Mouse (Mus musculus) left cerebral cortex, postnatal 4 days (tissue): Measurements from ENCODE around the gene Oaz2. TPM values are rescaled to one million over a fixed set of nuclear protein-coding genes. Genes with fewer than 3 reads are reported as not detected.
A peak's percentile ranks its signal among the peaks of the same experiment; 100 is the strongest.
"Not testable (repeated sequence)": the region's sequence is repeated elsewhere in the genome, so short reads cannot be mapped to it uniquely, and the experiment has no call there.

ENCODE experiments used
- DNase-seq: peaks from one replicate; pipeline ENCODE4 v3.0.0-alpha.2; 2022
- intact Hi-C: fragments of 180-260 bp; cut with DNase I; formaldehyde crosslinking; loops from one replicate; pipeline ENCODE4 v1.15.1; 2025
- total RNA-seq, 2 experiments: library from RNA; stranded (reverse); gene quantifications; 2 replicates each; pipeline ENCODE4 v1.2.3; 2021

The Oaz2 gene
- total RNA-seq, 2 experiments from 2014 or later, result 202 to 211 TPM

- intact Hi-C loops, DNase-seq: not testable (repeated sequence)
Observed at GRCm38 (mm10) chr9:65689869-65690268, 22.1 kb downstream of the Oaz2 start.

DNA sequence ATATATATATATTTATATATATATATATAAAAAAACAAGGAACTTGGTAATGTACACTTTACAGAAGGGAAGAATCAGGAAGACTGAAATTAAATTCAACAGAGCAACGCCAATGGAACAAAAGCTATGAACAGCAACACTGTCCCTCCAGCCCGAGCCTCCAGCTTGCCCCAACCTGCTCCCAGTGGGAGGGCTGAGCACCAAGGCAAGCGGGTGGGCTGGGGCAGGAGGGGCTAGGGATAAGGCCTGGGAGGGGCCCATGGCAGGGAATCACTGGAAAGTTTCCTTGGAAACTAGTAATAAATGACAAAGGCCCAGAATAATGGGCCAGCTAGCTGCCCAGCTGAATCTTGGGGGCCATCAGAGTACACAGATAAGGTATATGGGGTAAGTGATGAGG lies 24.7 kb downstream of the Oaz2 start:
- no peak for DNase-seq
- intact Hi-C loops, result no loop called here

DNA sequence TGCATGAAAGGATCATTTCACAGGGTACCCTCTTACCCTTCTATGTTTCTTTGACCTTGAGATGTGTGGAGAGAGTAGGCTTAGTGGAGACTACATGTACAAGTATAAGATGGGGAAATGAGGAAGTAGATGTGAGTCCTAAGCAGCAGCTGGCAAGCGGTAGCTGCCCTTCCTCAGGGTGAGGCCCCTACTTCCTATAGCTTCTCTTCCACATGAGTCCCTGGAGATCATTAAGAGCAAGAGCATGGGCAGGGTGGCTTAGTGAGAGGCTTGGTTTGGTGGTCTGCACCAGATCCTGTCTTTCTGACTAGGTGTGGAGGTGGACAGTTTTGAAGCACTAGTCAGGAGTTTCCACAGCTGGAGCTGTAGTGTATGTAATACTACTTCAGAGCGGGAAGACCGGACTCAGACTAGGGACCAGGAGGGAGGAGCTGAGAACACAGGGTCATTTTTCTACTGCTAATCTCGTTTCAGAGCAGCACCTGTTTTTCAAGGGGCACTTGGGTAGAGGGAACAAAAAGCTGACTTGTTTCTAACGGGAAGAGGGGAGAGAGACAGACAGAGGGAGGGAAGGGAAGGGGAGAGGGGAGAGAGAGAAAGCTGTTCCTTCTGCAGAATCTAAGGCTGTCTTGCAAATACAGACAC lies 25.3 kb downstream of the Oaz2 start:
- intact Hi-C loops, result no loop called here
- DNase-seq, result no peak

DNA sequence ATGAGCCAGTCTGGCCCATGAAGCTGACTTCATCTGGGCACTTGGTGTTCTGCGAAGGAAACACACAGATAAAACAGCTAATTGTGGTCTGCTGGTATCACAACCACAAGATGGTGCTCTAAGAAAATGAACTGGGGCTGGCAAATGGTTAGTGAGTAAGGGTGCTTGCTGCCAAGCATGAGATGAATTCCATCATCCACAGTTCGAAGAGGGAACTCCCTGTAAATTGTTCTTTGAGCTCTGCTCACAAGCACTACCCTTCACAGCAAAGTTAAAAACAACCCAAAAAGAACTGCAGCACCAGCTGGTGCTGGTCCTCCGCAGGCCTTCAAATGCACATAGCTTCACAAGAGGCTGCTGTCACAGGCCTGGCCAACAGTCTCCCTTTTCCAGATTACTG lies 27.8 kb downstream of the Oaz2 start:
- peak; percentile 24 for DNase-seq
- intact Hi-C loops, result loop anchor here (2.0 to 5.0 kb wide), 2 partner anchors 132 to 155 kb away; partner anchors contain the start of gene Zfp609

GRCm38 (mm10) chr9:65696337-65696736 lies 28.5 kb downstream of the Oaz2 start:
- DNase-seq, result no peak
- intact Hi-C loops, result loop anchor here (5.0 kb wide), 1 partner anchor 131 kb away; the partner anchor contains the start of gene Zfp609

DNA sequence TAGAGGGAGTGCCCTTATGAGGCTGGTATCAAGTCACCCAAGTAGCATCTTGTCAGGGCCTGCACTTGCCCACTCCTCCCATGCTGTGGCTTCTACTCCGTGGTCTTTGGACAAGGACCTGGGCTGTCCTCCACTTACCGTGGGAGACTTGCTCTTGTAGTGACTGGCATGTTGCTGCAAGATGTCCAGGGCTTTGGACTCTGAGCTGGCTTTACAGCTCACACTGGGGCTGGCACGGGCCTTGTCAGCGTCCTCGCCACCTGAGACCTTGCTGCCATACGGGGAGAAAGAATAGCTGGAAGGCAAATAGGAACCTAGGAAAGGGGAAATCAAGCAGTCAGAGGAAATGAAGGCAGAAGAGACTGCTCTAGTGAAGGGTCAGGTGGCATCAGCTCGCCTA lies 29.6 kb downstream of the Oaz2 start:
- DNase-seq, result no peak
- intact Hi-C loops, result loop anchor here (5.0 kb wide), 1 partner anchor 130 kb away; the partner anchor contains the start of gene Zfp609

DNA sequence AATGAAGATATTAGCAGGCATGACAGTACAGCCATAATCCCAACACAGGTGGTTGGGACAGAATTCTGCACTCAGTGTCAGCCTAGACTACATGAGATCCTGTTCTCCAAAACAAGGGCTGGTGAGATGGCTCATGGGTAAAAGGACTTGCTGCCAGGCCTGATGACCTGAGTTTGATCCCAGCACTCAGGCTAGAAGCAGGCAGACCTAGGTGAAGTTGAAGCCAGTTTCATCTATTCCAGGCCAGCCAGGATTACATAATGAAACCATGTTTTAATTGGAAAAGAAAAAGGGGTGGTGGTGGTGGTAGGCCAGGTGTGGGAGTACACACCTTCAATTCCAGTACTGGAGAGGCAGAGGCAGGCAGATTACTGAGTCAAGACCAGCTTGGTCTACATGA lies 30.2 kb downstream of the Oaz2 start:
- no peak for DNase-seq
- intact Hi-C loops, result loop anchor here (5.0 kb wide), 1 partner anchor 129 kb away; the partner anchor contains the start of gene Zfp609

DNA sequence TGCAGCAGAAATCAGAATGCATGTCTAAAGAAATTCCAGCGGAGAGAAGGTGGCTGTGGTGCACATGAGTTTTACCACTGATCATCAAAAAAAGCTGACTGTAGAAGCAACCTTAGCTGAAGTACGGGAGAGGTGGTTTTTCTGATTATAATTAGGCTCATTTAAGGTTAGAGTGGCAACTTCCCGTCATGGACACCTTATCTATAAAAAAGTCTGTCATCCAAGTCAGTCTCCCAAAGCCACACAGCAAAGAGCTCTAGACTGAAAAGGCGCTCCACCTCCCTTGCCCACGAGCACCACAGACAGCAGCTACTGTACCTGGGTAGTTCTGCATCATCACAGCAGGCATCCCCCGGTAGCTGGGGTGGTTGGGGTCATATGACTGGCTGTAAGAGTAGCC lies 32.7 kb downstream of the Oaz2 start:
- intact Hi-C loops, result no loop called here
- no peak for DNase-seq

- no peak for DNase-seq
- intact Hi-C loops, result no loop called here
Observed at GRCm38 (mm10) chr9:65702286-65702685, 34.5 kb downstream of the Oaz2 start.

GRCm38 (mm10) chr9:65703241-65703640 lies 35.4 kb downstream of the Oaz2 start:
- intact Hi-C loops, result no loop called here
- no peak for DNase-seq

- intact Hi-C loops, result no loop called here
- DNase-seq, result no peak
Observed at GRCm38 (mm10) chr9:65703926-65704595, 36.3 kb downstream of the Oaz2 start.

DNA sequence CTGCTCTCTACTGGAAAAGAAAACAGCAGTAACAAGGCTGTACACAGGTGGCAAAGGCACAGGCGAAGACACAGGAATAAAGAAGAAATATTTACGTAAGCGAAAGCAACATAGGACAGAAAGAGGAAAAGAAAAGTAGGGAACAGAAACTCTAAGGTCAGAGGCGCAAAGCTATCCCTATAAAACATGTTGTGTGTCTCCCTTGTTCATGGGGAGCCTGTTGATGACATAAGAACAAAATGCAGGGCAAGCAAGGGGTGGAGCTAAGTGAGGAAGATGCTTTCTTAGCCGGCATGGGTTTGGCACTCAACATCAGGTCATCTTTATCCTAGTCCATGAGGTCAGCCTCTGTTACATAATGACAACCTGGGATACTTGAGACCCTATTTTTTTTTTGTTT lies 50.4 kb downstream of the Oaz2 start:
- intact Hi-C loops, result no loop called here
- no peak for DNase-seq

DNA sequence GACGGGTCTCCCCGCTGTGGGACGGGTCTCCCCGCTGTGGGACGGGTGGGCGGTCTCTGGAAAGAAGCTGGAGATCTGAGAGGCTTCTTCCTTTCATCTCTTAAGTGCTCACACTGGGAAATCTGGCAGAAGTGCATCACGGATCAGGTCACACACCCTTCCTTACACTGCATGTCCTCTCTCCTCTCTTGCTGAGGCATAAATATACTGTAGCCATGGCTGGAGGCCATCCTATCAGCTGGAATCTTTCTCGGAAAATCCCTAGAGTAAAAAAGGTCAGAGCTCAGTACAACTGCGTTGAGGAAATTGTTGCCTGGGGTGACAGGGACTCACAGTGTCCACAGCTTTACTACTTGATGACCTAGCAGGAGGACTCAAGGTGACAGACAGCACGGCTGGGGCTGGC lies 53.4 kb downstream of the Oaz2 start:
- intact Hi-C loops, result no loop called here
- DNase-seq, result no peak

DNA sequence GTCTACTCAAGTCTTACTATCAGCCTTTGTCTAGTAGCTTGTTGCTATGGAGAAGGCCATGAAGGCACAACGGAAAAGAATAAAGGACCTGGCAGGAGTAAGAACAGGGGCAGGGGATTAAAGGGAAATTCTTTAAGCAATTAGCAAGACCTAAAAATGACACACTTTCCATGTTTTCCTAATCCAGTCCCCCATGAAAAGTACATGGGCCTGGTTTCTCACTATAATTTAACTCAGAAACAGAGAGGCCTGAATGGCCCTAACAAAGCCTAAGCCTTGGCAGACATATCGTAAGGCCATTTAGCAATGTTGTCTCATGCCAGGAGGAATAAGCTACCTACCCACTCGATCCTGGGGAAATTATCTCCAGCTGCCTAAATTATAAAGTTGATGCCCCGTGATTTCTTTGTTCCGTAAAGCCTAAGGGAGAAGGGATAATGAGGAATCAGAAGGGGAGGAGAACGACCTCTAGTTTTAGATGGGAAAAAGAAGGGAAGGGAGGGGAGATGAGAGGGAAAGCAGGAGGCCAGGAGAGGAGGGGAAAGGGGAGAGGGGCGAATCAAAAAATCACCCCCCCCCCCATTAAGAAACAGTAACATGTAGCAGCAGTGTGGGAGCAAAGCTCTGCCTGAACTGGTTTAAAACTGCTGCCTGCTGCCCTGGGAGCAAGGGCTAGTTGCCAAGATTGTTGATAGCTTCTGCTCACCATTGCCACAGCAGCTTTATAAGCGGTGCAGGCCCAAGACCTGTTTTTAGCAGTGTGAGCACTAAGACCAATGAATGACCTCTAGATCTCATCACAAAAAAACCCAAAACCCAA lies 56.9 kb downstream of the Oaz2 start:
- peak; percentile 72 for DNase-seq
- intact Hi-C loops, result no loop called here

- intact Hi-C loops, result no loop called here
- DNase-seq, result no peak
Observed at GRCm38 (mm10) chr9:65725291-65725622, 57.5 kb downstream of the Oaz2 start.

GRCm38 (mm10) chr9:65726431-65726830 lies 58.6 kb downstream of the Oaz2 start:
- intact Hi-C loops, result no loop called here
- DNase-seq, result no peak

DNA sequence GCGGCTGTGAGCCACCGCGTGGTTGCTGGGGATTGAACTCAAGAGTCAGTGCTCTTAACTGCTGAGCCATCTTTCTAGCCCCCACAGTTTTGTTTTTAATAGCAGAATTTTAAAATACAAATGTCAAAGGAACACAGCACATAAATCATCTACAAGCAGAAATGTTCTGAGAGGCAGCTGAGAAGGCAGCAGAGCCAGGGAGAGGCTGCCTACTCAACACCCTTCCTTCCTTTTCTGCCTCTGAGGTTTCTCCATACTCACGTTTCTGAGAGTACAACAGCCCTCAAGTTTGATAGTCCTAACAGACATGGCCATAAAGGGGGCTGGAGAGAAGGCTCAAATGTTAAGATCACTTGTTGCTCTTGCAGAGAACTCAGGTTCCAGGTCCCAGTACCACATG lies 59.7 kb downstream of the Oaz2 start:
- intact Hi-C loops, result no loop called here
- DNase-seq, result no peak

DNA sequence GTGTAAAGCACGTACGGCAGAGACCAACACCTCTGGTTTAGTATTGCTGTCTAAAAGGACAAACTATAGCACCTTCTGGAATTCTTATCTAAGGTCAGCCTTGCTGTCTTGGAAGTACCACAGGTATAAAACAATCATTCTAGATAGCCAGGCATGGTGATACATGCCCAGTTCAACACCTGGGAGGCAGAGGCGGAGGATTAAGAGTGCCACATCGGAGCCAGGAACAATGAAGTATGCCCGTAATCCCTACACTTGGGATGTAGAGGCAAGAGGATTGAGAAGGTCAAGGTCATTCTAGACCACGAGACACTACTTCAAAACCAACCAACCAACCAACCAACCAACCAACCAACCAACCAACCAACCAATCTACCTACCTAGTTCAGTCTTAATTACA lies 60.8 kb downstream of the Oaz2 start:
- intact Hi-C loops, result no loop called here

GRCm38 (mm10) chr9:65734931-65735330 lies 67.1 kb downstream of the Oaz2 start:
- intact Hi-C loops, result no loop called here
- DNase-seq, result no peak

More for the DNA sequence above, 60.8 kb downstream of the Oaz2 start:
- no peak for DNase-seq
